Mouse (Mus musculus): ENCODE measurements around the gene Rasa3.

Rasa3 gene

DNA sequence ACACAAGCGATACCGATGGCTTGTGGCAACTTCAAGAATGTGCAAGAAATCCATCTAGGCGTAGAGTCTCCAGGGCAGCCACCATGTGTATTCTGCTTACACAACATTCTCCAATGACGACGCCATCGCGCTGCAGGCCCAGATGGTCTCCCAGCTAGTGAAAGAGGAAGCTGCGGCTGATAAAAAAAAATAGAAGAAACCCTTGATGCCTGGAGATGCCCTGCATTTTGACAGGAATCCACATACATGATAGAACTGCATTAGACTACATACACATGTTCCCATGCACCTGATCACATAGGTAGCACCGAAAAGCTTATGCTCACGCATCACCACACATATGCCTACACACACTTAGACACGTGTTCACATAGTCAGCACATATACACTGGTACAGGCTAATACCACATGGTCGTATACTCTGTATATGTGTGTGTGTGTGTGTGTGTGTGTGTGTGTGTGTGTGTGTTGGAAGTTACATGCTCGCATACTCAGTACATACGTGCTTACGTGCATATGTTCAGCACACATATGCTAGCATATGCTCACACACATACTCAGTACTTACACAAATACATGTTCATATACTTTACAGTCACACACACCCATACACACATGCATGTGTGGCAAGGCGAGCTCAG, 8.4 kb upstream of the Rasa3 start:
- no peak for DNase-seq (ENCODE audit: low read depth, low spot score)

DNA sequence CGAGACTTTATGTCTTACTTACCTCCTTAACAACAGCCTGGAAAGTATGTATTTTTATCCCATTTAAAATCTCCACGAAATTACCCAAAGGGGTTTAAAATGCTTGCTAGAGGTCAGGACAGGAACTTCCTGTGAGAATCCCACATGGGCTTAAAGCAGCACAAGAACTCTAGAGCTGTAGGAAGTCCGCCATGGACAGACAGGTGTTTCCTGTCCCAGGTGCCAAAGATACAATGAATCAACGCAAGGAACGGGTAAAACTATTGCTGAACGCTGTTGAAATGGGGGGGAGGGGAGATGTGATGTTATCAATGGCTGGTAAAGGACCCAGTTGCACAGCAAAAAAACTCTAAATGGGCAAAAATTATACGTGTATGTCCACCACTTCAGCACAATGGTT, 6.7 kb upstream of the Rasa3 start:
- DNase-seq (ENCODE audit: low read depth, low spot score): no peak

DNA sequence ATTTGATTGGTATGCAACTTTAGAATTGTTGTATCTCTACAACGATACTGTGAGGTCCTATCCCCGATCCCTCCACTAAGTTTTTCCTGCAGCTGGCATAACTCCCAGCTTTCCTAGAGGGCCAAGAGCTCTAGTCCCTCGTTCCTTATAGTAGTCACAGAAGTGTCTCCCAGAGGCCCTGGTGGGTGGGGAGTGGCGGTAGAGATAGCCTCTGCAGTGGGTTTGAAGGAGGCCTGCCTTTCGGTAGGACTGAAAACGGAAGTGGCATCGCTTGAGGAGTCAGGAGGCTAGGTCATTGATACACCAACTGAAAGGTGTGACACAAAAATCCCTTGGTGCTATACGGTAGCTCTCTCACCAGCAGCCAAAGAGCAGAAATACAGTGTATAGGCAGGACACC, 779 bp upstream of the Rasa3 start:
- no peak for DNase-seq (ENCODE audit: low read depth, low spot score)

DNA sequence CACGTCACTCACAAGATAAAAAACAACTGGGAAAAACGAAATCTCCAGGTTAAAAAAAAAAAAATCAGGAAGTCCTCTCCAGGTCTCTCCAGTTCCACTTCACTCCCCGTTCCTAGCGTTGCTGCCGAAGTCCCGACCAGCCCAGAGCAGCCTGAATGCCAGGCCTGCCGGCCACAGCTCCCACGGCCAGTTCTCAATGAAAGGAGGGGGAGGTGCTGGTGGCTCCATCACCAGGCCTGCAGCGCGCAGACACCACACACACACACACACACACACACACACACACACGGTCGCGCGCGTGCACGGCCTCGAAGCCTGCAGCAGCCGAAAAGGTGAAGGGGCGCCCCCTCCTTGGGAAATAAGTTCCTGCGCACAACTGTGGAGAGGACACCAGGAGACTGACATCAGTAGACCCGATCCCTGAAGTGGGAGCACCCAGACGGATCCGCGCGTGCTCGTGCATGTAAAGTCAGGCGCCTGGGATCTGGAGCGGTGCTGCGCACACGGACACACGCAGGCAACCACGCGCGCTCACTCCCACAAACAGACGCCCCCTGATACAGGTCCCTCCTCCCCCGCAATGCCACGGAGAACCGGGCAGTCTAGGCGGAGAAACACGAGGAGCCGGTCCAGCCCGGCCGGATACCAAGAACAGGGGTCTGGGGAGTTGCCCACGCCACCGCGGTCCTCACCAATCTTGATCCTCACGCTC, 546 bp downstream of the Rasa3 start:
- DNase-seq (ENCODE audit: low read depth, low spot score): peak; percentile 73

DNA sequence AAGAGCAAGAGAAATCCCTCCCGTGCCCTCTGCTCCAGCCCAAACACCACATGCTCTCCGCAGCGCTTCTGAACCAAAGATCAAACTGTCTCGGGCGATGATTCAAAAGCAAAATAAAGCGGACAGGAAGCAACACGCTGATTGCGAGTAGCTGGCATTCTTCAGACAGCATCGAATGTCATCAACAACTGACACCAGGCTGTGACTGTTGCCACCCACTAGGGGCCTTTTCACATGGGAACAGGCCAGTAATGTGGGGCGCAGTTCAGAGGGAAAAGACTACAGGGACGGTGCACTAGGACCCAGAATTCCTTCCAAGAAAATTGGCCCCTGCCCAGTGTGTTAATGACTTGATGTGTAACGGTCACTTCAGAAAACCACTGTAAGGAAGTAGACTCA, 1.1 kb downstream of the Rasa3 start:
- peak; percentile 71 for DNase-seq (ENCODE audit: low read depth, low spot score)

DNA sequence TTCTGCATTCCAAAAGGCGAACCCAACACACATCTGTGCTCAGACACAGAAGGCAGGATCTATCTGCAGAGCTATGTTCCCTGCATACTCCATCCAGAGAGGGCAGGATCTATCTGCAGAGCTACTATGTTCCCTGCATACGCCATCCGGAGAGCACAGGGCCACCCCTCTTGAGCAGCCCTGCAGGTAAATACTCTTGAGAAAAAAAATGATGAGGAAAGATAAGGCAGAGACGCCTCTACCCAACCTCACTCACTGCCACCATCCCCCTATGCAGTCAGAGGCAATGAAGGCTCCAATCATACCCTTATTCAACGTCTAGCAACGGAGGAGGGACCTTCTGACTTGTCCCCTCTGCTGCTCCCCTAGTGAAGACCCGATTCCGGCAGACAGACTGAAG, 1.9 kb downstream of the Rasa3 start:
- DNase-seq (ENCODE audit: low read depth, low spot score): no peak

DNA sequence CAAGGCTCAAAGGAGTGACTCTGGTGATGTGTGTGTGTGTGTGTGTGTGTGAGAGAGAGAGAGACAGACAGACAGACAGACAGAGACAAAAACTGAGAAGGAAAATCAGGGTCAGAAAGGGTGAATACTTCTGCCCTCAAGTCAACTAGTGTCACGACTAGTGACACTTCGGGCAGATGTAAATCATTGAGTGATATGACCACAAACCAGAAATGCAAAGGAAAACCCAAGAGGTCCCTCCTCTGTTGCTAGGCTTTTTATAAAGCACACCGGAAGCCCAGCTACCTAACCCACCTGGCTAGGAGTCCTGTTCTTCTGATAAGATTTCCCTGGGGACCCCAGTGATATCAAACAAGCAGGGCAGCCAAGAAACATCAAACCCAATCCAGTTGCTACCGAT, 2.3 kb downstream of the Rasa3 start:
- no peak for DNase-seq (ENCODE audit: low read depth, low spot score)

DNA sequence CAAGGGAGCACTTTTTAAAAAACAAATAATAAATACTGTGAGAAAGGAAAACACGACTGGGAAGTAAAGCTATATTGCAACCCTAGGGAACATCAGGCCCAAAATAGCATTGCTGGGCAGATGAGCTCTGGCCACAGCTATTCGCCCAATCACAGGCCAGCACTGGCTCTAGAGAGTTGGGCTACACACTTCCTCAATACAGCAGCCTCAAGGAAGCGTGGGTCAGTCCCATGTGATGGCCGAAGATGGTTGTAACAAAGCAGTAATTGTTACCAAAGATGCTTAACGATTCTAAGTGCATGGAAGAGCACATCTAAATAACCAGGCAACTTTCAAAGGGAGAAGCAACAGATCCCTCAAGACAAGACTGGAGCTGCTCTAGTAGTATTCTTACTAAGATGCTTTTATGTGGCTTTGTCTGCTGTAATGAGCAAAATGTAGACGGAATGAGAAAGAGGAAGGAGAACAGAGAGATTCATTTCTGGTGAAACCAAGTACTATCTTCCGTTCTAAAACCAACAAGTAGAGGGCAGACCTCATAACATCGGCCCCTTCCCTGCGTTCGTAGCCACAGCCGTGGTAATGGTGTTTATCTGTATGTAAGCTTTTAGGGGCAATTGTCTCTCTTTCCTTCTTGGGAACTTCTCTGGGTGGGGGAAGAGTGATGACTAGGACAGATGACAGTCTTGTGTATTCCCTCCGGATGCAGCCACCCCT, 3.0 kb downstream of the Rasa3 start:
- DNase-seq (ENCODE audit: low read depth, low spot score): no peak

DNA sequence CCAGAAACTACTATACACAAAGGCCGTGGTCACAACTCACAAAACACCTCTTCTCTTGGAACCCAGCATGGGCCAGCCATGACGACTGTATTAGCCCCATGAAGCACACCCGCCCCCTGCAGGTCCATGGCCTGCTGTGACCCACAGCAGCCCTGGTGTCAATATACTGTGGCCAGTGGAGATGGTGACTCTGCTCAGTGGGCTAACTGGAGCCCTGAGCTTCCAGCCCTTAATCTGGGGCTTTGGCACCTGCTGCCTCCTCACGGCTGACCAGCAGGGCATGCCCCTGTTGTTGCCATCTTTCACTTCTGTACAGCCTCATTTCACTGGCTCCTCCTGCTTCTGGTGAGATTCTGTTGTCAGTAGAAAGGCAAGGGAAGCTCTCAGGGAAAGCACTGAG, 4.2 kb downstream of the Rasa3 start:
- no peak for DNase-seq (ENCODE audit: low read depth, low spot score)

DNA sequence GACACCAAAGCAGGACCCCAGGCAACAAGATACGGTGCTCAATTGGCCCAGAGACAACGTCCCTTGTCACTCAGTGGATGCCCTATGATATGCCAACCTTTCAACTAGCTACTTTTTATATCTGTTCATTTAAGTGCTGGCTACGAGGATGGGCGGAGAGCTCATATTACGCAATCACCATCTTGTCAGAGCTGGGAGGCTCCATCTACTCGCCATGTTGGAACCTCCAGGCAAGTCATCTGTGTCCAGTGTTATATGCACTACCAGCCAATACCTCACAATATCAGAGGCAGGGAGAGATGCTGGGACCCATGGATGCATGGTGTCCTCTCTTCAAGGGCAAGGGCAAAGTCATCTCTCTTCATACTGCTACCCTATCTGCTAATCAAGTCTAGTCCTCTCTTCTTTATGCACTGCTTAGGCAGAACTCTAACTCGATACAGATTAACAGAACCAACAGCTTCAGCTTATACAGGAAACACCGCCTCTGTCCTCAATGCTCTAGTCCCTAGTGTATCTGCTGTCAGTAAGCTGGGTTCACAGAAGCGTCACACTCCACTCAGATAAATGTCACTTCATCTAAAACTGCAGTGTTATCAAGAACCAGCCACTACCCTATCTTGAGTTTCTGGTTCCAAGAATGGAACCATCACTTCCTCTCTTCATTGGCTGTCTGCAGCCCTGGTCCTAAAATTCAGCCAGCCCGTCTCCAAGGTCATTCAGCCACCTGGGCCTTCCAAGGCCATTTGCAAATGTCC, 6.0 kb downstream of the Rasa3 start:
- DNase-seq (ENCODE audit: low read depth, low spot score): no peak

DNA sequence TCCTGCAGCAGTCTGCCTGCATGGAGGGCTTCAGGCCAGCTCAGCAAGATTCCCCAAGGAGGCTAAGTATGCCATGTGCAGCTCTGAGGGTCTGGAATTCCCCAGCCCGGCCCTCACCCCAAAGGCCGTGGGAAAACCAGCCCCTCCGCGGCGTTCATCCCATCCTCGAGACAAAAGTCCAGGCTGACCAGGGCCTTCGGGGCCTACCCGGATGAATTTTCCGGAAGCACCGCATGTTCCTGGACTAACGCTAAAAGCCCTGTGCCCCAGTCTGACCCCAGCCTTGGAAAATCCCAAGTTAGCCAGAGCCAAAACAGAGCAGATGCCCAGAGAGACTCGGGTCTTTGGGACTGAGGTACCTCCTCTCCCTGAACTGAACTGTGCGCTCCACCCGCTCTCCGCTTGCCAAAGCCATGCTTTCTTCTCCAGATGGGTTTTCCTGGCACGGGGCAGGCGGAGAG, 7.4 kb downstream of the Rasa3 start:
- no peak for DNase-seq (ENCODE audit: low read depth, low spot score)

DNA sequence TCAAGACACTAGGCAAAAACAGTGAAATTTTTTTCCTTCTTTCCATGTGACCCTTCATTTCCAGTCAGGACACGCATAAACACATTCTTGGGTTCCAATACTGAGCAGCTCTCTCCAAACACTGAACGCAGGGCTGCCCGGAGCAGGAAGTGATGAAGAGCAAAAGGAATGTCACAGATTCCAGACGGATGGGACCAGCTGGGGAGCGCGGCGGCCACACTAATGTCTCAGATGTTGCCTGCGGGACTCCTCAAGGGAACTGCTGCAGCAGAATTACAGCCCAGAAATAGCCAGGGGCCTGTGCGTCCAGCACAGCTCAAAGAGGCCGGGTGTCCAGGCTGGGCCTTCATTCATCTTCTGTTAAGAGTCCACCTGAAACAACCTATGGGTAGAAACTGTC, 9.0 kb downstream of the Rasa3 start:
- DNase-seq (ENCODE audit: low read depth, low spot score): no peak

DNA sequence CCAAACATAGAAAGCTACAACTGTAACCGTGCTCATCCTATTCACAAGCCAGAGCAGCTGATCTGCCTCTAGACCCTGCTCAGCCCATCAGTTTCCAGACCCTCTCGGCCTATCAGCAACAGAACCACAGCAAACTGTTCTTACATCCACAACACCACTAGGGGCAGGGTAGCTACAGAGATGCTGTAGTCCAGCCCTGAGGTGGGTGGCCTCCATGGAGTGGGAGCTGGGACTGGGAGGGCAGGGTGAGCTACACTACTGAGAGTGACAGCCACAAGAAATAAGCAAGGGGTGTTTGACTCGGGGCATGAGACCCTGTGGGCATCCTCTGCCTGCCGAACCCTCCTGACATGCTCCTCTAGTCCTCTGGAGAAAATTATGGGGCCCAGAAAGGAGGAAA, 9.5 kb downstream of the Rasa3 start:
- DNase-seq (ENCODE audit: low read depth, low spot score): no peak

DNA sequence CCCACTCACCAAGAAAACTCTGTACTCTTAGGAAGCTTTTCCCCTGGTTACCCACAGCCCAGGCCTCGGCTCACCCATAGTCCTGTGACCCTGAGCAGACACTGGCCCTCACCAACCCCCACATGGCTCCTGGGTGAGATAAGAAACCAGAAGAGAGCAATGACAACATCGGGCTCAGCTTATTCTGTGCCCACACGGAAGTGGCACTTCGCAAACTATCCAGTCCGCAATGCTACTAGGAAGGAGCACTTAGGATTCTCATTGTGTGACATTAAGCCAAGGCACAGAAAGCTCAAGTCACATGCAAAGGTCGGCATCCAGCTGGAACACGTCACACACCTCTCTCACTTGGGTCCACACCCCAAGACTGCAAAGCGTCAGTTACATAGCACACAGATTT, 11.5 kb downstream of the Rasa3 start:
- no peak for DNase-seq (ENCODE audit: low read depth, low spot score)

DNA sequence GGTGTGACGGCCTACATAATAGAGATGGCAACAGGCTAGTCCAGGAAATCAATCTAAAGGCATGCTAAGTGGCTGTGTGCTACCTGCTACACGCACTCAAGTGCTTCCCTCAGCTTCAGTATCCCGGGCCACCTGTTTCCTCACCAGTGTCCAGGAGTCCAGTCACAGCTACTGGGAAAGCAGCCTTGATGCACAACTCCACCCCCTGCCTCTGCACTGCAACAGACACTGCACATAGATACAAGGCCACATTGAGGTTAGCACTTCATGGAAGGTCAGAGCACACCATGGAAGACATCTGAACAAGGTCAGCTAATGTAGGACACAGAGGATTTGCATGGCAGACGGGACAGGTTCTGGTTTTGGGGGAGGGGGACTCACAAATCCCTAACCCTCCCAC, 11.9 kb downstream of the Rasa3 start:
- DNase-seq (ENCODE audit: low read depth, low spot score): no peak

DNA sequence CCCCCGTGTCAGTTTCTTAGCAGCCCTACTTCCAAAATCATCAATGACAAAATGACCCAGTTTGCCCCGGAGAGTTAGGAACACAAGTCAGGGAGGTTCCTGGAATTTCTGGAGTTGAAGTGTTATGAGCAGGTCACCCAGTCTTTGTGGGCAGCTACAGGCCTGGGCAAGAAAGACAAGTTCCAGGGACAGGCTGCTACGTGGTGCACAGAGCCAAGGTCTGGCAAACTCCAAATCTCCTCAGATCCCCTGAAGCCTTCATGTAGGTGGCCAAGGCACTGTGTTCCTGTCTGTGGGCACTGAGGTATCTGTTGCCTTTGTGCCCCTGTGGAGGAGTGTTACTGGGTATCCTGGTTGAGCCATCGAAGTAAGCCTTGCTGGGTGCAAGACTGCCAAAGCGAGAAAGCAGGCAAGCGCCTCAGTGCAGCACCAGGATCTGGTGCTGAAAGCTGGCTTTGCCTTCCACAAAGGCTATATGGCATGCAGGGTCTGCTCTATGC, 12.6 kb downstream of the Rasa3 start:
- no peak for DNase-seq (ENCODE audit: low read depth, low spot score)

DNA sequence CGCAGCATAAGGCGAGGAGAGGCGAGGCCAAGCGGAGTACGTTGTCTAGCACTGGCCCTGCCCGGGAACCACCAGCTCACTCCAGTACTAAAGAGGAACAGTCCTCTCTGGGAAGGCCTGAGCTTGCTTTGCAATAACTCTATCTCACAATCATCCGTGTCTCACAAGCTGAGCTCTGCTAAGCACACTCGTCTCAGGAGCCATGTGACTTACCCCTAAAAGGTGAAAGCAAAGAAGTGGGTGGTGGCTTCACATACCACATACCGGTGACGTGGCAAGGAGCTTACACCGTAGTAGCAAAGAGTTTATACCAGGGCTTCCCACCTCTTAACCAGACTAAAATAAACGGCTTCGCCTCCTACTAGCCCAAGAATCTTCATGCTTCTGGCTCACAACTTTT, 17.1 kb downstream of the Rasa3 start:
- no peak for DNase-seq (ENCODE audit: low read depth, low spot score)

DNA sequence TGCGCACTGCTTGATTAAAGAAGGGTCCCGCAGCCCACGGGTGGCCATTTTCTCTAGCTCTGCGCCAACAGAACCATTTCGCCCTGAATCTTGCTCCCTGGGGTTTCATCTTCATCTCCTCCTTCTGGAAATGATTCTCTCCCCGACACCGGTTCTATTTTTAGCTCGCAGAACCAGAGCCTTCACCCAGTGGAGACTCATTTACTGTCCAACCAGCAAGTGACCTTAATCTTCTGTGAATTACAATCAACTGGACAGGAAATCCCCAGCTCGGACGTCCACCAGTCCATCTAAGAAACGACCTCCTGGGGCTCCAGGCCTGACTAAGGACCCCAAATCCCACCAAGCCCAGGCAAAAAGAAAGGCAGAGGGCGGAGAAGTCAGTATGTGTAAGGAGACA, 19.9 kb downstream of the Rasa3 start:
- no peak for DNase-seq (ENCODE audit: low read depth, low spot score)

DNA sequence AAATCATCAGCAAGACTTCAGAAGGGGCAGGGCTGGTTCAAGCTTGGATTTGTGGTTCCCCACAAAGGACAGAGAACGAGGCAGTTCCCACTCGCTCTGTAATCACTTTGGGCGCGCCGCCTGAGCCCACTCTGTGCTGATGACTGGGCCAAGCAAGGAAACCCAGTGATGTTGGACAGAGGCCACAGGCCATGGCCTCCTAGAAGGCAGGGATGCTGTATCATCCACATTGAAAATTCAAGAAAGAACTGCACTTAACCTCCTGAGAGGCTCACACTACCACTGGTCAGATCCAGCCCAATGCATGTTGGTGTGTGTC, 22.4 kb downstream of the Rasa3 start:
- DNase-seq (ENCODE audit: low read depth, low spot score): no peak

DNA sequence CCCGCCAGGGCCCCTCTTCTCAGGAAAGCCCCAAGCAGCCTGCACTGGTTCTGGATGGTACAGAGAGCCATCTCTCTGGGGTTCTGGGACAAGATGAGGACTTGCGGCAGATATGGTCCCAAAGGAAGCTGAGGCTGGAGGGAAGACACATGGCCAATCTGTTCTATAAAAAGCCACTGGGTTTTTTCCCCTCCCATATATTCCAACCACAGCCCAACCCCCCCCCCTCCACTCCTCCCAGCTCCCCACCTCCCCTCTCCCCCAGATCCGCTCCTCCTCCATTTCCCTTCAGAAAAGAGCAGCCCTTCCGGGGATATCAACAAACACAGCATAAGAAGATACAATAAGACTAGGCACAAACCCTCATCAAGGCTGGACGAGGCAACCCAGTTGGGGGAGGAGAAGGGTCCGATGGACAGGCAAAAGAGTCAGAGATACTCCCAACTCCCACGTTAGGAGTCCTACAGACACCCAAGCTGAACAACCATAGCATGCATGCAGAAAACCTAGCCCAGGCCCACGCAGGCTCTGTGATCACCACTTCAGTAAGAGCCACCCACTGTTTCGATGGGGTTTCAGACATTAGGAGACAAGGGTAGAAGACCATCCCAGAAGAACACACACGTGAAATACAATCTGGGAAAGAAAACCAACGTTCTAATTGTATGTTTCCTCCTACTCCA, 22.9 kb downstream of the Rasa3 start:
- DNase-seq (ENCODE audit: low read depth, low spot score): no peak

DNA sequence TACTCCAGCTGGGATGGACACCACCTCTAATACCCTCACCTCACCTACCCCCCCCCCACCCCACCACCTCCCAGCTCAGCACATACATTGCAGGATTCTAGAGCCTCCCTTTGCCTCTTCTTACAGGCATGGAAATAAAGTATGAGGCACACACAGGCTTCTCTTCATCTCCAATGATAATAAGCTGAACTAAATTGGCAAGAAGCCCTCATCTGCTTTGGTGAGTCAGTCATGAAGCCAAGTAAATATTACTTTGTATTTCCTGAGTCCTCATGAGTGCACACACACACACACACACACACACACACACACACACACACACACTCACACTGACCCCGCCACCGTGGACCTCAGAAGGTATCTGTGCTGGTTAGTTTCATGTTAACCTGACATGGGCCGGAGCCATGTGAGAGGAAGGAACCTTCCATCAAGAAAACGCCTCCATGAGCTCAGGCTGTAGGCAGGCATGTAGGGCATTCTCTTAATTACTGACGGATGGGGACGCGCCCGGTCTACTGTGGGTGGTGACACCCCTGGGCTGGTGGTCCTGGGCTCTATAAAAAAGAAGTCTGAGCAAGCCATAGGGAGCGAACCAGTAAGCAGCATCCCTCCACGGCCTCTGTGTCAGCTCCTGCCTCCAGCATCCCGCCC, 26.7 kb downstream of the Rasa3 start:
- DNase-seq (ENCODE audit: low read depth, low spot score): no peak
